Mouse (Mus musculus) gastrocnemius, postnatal 10 days (tissue): Measurements from ENCODE around the gene Id3. TPM values are rescaled to one million over a fixed set of nuclear protein-coding genes. Genes with fewer than 3 reads are reported as not detected.
"Not testable (repeated sequence)": the region's sequence is repeated elsewhere in the genome, so short reads cannot be mapped to it uniquely, and the experiment has no call there.

Experiments used
- DNase-seq: peaks from one replicate; pipeline ENCODE4 v3.0.0; 2021; ENCODE audit warnings: mixed read lengths
- long read RNA-seq, 2 experiments: library from polyadenylated mRNA; stranded (forward); transcript quantifications; one replicate each; pipeline ENCODE4 v2.0.0; 2021
- total RNA-seq, 2 experiments: library from RNA; stranded (reverse); gene quantifications; 2 replicates each; pipeline ENCODE4 v1.2.3; 2021

Gene Id3
- 10 to 100 TPM; 33.3 to 48.8 TPM for total RNA-seq
- long read RNA-seq, experiment 1, transcript Id3-201 (3 exons, 1,278 nt) = major isoform, 46 of 51 reads
- long read RNA-seq, experiment 1, partial matches to known transcripts = 0 of 51 reads
- long read RNA-seq, experiment 1, other reads (novel, unspliced or antisense) = 4 of 51 reads
- long read RNA-seq, experiment 2, transcript Id3-201 (3 exons, 1,278 nt) = major isoform, 29 of 31 reads
- long read RNA-seq, experiment 2, partial matches to known transcripts = 0 of 31 reads
- long read RNA-seq, experiment 2, other reads (novel, unspliced or antisense) = 2 of 31 reads

DNA sequence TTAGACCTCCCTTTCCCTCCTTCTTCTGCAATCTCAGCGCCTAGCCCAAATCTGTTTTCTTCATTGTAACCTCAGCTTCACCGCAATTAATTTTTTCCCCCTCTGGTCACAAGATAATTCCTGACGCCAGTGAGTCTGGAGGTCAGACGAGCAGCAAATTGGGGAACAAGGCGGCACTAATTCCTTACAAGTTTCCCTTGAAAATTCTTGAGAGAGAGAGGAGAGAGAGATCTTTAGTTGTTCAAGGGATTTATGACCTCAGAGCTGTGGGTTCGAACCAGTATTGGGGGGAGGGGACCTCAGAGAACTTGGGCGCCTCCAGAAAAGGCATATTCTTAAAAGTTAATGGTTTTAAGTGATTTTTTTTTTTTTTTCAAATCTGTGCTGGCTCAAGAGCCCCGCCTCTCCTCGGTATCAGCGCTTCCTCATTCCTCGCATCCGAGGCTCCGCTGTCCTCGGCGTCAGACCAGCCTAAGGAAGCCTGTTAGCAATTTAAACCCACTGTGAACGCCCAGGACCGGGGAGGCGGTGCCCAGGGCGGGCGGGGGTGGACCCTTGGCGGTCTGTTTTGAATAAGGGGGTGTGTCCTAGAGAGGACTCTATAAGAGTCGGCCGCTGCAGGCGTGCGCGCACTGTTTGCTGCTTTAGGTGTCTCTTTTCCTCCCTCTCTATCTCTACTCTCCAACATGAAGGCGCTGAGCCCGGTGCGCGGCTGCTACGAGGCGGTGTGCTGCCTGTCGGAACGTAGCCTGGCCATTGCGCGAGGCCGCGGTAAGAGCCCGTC, at the start of gene Id3:
Gene Id3 (plus strand): TSS at position 305 of the 784 bp plus-strand sequence.
- DNase-seq = peak; percentile 92

DNA sequence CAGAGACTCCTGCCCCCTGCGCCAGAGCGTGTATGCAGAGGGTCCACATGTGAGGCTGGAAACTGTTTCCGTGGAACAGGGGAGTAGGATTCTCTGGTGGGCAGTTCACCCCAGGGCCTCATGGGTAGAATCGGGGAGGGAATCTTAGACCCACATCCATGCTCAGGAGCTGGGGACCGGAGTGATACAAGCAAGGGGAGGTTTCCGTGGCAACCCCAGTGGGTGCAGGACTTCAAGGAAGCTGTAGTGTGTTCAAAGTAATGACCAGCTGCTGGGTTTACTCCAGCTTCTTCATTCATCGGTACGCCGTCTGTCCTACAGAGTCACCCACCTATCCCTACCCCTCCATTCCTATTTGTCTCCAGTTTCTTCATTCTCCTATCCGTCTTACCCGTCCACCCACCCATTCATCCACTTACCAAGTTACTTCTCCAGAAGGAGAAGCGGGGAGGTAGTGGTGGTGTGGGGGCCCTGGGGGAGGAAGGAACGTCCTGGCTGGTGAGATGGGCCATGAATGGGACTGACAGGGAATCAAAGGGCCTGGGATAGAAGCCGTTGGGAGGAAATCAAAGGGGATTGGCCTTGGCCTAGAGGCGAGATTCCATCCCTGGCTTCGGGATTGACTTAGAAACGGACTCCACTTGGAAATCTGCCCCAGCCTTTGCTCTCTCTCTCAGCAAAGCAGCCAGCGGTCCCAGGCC, 48.6 kb upstream of the Id3 start:
- peak; percentile 41 for DNase-seq

DNA sequence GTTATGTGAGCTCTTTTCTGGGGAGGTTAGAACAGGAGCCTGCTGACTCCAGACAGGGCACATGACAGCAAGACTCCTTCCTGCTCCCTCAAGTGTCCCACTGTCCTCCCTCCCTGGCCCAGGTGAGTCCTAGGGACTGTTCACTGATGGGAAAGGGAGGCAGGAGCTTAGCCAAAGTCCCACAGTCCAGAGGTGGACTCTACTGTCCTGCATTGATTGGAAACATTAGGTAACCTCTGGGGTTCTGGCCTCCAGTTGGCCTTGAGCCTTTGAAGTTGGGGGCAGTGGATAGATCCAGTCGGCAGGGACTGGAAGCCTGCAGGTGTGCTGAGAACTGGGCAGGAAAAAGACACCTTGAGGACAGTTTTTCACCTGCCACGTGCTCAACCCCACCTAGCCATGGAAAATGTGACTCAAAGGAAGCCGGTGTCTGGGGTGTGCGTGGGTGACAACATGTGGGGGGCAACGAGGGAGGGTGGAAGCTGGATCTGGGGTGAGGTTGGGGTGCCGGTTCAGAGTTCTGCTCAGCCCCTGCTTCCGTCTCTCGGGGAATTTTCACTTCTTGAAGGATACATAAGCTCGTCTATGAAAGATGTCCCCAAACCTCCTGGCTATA, 47.7 kb upstream of the Id3 start:
- DNase-seq = no peak

DNA sequence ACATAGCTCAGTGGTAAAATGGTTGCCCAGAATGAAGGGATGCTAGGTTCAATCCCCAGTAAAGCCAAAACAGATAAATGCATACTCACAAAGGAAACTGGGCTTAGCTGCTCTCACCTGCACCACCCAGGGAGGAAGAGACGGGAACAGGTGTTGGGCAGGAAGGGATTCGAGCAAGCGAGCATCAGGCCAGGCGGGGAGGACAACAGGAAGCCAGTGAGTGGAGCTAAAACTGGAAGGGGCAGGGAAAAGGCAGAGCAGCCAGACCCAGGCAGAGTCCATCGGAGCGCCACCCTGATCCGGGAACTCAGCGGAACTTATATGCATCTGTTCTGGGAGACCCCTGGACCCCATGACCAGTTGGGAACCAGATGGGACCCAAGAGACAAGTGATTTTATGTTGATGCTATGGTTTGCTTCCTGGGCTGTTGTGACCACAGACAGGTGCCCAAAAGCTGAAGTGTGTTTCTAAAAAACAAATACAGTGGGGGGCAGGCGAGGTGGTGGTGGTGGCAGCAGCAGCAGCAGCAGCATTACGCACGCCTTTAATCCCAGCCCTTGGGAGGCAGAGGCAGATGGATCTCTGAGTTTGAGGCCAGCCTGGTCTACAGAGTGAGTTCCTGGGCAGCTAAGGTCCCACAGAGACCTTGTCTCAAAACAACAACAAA, 46.7 kb upstream of the Id3 start:
- no peak for DNase-seq

DNA sequence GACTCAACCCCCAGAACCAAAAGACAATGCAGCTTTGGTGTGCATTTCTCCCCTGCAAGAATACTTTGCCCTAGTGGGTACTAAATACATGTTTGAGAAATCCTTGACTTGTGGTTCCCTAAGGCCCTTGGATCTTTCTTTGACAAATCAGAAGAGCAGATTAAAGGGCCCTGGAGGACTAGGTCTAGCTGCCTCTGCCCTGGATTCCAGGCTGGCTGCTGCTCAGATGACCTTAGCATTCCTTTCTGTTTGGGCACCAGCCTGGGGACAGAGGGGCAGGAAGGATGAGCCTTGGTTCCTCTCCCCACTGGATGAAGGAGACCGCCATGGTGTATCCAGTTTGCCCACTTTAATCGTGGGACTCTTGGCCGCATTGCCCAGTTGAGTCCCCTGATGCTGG, 44.9 kb upstream of the Id3 start:
- DNase-seq = no peak

DNA sequence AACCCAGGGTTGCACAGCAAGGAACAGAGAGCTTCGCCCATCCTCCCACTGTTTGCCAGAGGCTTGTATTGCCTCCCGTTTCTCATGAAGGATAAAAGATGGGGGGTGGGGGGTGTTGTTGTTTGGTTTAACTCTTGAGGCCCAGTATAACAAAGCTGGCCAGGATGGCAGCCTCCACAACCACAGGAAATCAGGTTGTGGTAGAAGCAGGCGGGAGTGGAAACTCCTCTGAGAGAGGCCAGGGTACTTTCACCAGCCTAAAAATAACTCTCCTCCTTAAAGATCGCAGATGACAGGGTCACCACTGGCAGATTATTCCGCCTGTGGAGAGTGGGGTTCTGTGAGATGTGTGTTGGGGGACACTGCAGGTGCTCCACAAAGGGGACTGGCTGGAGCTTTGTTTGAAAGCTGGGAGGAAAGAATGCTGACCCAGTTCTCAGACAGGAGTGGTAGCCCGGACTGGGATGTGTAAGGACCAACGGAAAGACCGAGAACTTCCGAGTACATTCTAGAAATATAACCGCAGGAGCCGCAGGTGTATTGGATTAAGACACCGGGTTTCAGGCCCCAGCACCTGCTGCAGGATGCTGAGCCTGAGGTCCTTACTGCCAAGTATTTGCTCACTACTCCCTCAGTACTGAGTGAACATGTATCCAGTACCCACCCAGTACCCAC, 42.8 kb upstream of the Id3 start:
- DNase-seq = no peak

DNA sequence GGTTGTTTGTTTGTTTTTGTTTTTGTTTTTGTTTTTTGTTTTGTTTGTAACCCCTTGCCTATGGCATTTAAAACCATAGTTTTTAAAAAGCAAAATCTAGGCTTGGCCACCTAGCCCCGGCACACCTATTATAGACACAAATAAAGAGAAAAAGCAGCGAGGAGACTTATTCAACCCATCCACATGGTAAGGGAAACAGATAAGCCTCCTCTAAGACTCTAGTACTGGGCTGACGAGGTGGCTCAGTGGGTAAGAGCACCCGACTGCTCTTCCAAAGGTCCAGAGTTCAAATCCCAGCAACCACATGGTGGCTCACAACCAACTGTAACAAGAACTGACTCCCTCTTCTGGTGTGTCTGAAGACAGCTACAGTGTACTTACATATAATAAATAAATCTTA, 41.5 kb upstream of the Id3 start:
- not testable (repeated sequence) for DNase-seq

DNA sequence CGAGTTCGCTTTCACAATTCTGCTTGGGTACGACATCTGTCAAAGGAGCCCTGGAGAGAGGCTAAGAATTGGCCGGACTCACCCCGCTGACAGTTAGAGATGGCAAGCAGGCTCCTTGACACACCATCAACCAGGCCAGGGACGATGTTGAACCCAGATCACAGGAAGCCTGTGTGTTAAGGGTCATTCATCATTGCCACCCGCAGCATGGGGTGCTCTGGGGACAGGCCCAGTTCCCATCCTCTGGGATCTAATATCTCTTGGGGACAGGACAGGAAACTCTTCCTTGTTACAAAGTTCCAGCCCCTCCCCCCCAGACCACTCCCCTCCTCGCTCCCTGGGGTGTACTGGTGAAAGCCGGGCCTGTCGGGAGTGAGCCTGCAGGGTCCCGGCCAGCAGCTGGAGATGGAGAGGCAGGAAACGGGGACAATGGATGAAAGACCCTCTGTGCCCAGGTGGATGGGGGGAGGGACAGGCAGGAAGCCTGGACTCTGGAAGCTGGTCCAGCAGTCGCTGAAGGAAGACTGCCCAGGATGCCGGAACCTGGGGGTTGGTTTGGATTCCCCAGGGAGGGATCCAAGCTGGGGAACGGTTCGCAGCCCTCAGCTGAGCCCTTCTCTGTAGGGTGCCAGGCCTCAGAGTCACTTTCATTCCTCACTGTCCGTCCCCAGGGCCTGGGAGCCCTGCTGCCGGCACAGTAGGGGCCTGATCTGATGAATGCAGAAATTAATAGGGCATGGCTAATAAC, 38.5 kb upstream of the Id3 start:
- DNase-seq = no peak

DNA sequence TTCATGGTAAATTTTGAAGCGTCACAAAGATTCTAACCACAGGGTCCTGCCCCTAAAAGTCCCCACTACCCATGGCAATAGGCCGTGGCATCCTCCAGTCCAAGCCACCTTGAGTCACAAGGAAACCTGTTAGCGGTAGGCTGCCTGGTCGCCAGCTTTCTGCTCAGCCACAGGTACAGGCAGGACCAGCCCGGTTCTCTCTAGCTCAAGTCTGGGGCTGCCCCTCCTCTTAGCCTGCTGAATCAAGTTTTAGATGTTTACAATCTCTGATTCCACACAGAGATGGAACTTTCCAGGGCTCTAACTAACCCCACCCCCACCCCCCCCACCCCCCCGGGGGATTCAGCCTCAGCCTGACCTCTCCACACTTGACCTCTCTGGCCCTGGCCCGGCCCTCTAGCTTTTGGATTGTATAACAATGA, 36.4 kb upstream of the Id3 start:
- DNase-seq = no peak

DNA sequence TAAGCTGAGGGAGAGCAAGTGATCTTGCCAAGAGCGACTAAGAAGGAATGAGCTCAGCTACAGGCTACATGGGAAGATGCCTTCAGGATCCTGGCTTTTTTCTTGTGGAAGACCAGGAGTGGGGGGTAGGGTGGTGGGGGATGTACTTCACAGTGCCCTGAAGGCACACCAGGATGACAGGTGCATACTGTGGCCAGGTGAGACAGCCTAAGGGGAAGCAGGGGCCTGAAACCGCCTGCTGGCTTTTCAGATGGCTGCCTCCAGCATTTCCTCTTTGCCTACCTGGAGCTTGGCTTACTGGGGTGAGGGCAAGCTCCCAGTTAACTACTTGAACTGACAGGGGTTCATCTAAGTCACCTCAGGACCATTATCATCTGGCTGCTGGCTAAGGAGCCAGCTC, 34.1 kb upstream of the Id3 start:
- no peak for DNase-seq

DNA sequence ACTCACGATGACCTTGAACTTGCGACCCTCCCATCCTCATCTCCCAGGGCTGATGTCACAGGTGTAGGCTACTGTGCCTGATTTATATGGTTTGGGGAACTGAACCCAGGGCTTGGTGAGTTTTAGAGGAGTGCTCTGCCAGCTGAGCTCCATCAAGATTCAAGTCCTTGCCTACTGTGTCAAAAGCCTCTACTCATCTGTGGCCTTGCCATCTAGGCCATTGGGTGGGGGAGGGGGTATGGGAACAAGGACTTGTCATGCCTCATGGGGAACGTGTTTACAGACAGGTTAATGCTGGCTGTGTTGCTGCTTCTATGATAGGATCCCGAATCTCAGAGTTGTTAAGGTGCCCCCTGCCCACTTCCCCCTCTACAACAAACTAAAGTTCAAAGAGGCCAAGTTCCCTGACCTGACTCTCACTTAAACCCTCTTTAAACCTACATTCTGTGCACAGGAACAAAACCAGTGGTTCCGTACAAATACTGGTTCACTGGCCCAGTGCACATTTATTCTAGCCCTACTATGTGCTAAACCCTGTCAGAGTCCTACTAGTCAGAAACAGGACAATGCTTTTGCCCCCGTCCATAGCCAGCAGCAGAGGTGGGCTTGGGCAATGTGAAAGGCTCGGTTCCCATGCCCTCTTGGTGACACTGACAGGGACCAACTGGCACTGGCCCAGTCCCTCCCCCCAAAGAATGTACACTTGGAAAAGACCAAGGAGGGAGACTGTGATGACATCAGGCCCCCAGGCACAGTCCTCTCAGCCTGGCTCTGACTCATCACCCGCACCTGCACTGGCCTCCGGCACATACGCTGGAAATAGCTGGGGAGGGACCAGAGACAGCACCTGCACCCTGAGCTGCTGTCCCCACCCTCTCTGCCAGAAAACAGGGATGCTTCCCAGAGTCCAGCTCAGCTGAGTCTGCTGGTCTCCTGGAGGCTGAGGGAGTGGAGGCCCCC, 33.1 kb upstream of the Id3 start:
- no peak for DNase-seq

DNA sequence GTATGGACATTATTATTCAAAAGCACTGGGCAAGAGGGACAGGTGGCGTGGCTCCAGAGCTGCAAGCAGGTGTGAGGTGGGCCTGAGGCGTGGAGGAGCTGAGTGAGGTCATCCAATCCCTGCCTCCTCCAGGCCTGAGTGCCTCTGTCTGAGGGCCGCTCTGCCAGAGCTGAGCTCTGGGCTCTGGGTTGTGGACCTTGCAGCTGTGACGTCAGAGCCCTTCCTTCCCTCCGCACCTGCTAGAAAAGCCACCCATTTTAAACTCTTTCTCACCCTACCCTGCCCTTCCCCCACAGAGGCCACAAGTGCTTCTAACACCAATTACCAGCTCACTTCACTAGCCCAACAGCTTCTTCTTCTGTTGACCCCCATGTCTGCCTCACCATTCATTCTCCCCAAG, 31.0 kb upstream of the Id3 start:
- DNase-seq = no peak

DNA sequence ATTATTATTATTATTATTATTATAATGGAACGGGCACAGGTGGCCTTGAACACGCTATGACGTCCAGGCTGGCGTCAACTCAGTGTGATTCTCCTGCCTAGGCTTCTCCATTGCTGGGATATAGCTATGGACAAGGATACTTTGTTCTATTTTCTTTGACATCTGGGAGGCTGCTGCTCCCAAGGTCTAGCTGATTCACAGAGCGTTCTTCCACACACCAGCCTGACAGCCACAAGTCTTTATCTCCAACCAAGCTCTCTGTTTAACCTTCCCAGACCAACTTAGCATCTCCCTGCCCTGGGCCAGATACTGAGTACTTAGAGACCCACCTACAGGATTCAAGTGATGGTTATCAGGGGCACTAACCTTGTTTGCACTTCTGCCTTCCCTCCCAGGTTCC, 28.6 kb upstream of the Id3 start:
- no peak for DNase-seq

DNA sequence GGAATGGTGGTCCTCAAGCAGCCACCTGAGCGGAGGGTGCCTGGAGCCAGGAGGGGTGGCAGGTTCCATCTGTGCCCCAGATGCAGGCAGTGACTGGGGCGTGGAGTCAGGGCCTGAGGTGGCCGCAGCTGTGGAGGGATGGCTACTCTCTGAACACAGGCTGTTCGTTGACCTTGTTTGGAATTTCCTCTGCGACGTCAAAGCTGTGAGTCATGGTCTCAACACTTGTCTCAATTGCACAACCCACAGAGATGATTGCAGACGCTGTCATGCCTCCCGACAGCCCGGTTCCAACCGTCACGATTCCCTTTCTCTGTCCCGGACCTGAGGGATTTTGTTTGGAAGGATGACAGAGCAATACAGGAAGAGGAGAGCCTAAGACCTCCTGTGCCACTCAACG, 26.3 kb upstream of the Id3 start:
- peak; percentile 28 for DNase-seq

DNA sequence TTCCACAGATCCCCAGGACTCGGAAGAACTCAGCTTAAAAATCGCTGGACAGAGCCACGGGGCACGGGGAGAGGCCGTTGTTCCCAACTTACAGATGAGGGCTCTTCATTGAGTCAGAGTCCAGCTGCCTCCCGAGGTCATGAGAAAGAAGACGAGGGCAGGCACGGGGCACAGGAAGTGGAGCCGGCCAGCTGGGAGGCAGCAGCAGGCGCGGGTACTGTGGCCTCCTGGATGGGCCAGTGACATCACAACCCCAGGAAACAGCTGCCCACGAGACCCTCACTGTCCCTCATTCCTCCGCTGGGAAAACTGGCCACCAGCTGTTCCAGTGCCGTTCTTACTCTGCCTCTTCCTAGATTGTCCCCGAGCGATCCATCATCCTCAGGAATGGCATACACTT, 23.3 kb upstream of the Id3 start:
- DNase-seq = peak; percentile 34

DNA sequence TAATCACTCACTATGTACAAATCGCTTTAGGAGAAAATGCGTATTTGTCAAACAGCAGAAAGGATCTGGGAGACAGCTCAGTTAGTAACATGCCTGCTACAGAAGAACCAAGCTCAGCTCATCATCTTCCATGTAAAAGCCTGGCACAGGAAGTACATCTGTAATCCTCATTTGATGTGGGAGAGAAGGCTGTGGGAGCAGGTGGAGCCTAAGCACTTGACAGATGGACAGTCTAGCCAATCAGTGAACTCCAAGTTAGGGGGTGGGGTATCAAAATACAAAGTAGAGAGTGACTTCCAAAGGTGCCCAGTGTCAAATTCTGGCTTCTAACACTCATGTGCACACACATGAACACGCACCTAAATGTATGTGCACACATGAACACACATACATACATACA, 22.1 kb upstream of the Id3 start:
- DNase-seq = no peak

DNA sequence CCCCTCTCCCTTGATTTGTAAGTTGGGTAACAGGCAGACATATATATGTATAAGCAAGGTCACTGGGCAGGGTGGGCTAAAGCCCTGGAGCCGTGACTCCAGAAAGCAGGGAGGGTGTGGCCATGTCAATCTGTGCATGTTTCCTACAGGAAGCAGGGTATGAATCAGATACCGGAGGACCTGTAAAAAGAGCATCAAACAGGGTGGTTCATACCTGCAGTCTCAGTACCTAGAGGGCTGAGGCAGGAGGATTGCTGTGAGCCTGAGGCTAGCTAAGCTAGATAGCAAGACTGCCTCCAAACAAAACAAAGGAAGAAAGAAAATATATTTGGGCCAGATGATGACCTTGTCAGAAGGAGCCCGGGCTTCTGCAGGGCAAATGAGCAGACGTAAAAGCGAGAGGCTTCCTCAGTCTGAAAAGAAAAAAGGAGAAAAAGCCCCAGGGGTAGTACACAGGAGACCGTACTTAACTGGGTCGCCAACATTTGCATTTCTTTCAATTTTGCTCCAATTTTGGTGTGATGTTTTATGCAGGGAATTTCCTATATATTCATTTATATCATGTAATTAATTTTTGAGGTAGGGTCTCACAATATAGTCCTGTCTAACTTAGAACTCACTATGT, 21.3 kb upstream of the Id3 start:
- no peak for DNase-seq

DNA sequence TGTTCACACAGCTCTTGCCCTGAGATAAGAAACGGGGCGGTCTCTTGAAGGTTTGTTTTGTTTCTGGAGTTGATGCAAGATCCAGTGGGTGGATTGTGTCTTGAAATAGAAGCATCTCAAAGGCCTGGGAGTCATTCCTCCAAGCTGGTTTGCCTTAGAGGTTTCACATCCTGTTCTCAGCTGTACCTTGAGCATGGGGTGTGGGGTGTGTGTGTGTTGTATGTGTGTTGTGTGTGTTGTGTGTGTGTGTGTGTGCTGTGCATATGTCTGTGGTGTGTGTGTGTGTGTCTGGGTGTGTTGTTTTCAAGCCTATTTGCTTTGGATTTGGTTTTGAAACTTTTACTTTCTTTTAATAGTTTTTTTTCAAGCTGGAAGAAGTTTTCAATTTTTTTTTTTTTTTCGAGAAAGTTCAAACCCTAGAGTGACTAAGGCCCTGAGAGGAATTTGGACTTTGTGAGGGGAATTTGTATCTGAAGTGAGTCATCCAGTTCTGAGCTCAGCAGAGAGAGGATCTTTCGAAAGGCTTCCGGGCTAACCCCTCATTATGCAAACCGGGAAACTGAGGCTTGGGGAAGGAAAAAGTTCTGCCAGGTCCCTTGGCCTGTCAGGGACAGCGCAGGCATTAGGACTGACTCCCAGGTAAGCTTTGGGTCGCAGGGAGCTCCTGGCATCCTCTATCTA, 20.0 kb upstream of the Id3 start:
- no peak for DNase-seq

DNA sequence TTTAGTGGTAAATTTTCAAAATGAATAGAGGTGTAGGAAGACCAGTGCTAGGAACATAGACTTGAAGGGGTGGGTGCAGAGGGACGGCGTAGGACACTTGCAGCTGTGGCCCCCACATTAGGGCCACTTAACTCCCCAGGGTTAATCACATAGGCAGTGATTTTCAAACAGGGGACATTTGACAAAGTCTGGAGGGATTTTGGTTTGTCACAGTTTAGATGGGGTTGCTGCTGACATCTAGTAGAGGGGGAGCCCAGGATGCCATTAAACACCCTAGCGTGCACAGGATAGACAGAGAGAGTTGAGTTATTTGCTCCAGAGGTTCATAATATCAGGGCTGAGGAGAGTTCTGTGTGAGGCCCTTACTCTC, 19.5 kb upstream of the Id3 start:
- DNase-seq = no peak
